Mouse (Mus musculus): ENCODE results near the gene Tmem212. TPM values are rescaled to one million over a fixed set of nuclear protein-coding genes. Genes with fewer than 3 reads are reported as not detected.
"Not testable (repeated sequence)": the region's sequence is repeated elsewhere in the genome, so short reads cannot be mapped to it uniquely, and the experiment has no call there.

Gene Tmem212
- 1.6 and 4.5 TPM in 2 replicates for polyA plus RNA-seq (2012; rRNA removed)

DNA sequence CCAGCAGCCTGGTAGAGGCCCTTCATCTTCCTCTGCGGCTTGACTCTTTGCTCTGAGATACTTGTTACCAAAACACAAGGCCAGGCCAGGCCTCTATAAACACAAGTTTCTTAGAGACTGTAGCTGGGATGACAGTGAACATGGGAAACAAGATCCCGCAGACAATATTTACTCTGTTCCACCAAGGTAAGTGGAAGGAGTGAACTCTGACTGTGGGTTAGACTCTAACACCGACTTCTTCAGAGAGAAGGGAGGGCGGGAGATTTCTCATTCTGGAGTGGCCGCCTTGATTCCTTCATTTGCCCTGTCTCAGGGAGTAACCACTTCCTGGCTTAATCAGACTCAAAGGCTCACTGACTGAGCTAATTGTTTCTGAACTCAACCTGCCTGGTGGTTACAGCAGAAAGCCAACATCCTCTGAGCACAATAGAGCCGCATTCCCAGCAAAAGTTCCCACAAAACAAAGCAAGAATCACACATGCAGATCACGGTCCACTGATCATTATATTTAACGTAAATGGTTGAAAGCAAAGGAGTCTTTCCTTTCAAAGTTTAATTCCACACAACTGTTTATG, at the start of gene Tmem212:
Gene Tmem212 (minus strand): TSS at position 51 of the 575 bp plus-strand sequence.
- Histone ChIP-seq H3K27me3 (ENCODE audit: control insufficient read depth, insufficient read depth, low read length) (no peaks in the 10 kb centered on the region), H3K4me1 (ENCODE audit: control insufficient read depth, insufficient read depth, low read length) (no peaks in the 10 kb centered on the region), H3K4me3 (replicated peaks; ENCODE audit: insufficient read depth, low read depth, low read length) (no peak within 1 kb of the TSS), H3K27ac (ENCODE audit: insufficient read depth, low read length) (no peak within 1 kb of the TSS)
- TF ChIP-seq POLR2A (IDR thresholded peaks at IDR 0.05; ENCODE audit: borderline replicate concordance, insufficient read depth, low read length), result no peak
- no peak for TF ChIP-seq CTCF (IDR thresholded peaks at IDR 0.05; ENCODE audit: borderline replicate concordance, insufficient read depth, low read depth, low read length)
- 89% methylated on average over 8 of the region's 8 CpGs for WGBS
- no peak for DNase-seq

- not testable (repeated sequence) for H3K27me3 ChIP-seq (ENCODE audit: control insufficient read depth, insufficient read depth, low read length); H3K4me3 ChIP-seq (replicated peaks; ENCODE audit: insufficient read depth, low read depth, low read length); H3K4me1 ChIP-seq (ENCODE audit: control insufficient read depth, insufficient read depth, low read length); DNase-seq; H3K27ac ChIP-seq (ENCODE audit: insufficient read depth, low read length)
- WGBS, result 84% methylated on average over 2 of the region's 2 CpGs
These were observed 49.2 kb upstream of the Tmem212 start for GRCm38 (mm10) chr3:27945397-27945796.

DNA sequence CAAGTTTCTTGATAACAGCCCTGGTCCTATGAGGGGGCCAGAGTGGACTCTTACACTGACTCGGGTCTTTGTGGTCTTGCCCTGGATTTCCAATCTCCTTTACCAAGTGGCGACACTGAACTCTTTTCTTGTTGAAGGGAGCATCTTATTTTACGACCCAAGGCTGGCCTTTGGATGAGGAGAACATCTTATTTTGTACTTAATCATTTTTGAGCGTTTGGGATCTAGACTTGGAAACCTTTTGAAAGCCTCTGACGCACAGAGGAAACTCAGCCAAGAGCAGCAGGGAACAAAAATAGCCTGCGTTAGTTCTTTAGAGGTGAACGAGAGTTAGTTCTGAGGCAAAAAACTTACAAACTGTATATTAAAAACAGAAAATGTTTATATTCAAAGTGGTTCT, 46.8 kb upstream of the Tmem212 start:
- WGBS, result 58% methylated on average over 7 of the region's 7 CpGs
- Histone ChIP-seq H3K27me3 (ENCODE audit: control insufficient read depth, insufficient read depth, low read length) (peaks cover 1% of the 10 kb centered on the region; the same call in 1 of the 2 replicates), H3K27ac (ENCODE audit: insufficient read depth, low read length) (no peak overlapping the region), H3K4me3 (replicated peaks; ENCODE audit: insufficient read depth, low read depth, low read length) (no peak overlapping the region), H3K4me1 (ENCODE audit: control insufficient read depth, insufficient read depth, low read length) (peaks cover 3% of the 10 kb centered on the region; the same call in 1 of the 2 replicates)
- TF ChIP-seq POLR2A (IDR thresholded peaks at IDR 0.05; ENCODE audit: borderline replicate concordance, insufficient read depth, low read length) (no peak), CTCF (IDR thresholded peaks at IDR 0.05; ENCODE audit: borderline replicate concordance, insufficient read depth, low read depth, low read length) (no peak)
- DNase-seq, result no peak

GRCm38 (mm10) chr3:27941634-27942033, 45.5 kb upstream of the Tmem212 start:
- WGBS, result 93% methylated on average over 3 of the region's 3 CpGs
- TF ChIP-seq CTCF (IDR thresholded peaks at IDR 0.05; ENCODE audit: borderline replicate concordance, insufficient read depth, low read depth, low read length) (no peak), POLR2A (IDR thresholded peaks at IDR 0.05; ENCODE audit: borderline replicate concordance, insufficient read depth, low read length) (no peak)

DNA sequence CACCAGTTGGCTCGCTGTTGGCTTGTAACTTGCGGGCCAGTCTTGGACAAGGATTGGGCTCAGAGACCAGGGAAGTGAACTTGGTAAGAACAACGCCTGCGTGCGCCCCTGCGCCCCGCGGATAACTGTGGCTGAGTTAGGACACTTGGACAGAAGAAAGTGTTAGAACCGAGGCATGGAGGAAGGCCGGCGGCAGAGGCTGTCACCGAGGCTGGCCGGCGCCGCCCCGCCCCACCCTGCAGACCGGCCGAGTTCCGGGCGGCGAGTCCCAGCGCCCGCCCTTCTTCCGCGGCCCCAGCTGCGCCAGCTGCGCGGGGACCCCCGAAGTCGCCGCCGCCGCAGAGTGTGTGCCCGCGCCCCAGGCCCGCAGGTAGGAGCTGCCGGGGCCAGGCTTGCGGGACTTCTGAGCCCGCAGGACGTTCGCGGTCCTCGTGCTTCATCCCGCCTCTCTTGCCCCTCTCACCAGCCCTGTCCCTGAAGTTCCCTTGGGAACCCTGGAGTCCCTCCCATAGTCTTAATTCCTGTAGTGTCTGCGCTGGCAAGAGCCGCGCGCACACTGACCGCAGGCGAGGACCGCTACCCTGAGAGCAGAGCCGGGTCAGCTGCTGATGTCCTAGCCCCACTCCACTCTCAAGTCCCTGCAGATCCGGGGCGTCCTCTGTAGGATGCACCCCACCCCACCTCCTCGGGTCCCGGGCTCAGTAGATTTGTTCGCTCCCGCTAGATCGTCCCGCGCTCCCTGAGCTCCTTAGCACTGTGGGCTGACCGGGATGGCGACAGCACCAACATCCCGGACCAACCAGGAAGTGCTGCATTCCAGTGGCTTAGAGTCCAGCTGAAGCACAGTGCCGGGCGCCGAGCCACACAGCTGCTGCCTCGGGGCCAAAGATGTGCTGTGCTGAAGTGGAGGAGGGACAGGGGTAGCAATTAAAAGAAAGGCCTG, 42.5 kb upstream of the Tmem212 start, which contains the start of gene Pld1:
Gene Pld1 (plus strand): TSS at position 315 of the 943 bp plus-strand sequence.
- under 1% methylated on average over 68 of the region's 68 CpGs for WGBS
- TF ChIP-seq CTCF (IDR thresholded peaks at IDR 0.05; ENCODE audit: borderline replicate concordance, insufficient read depth, low read depth, low read length) (no peak), POLR2A (IDR thresholded peaks at IDR 0.05; ENCODE audit: borderline replicate concordance, insufficient read depth, low read length) (no peak)
- Histone ChIP-seq H3K4me3 (replicated peaks; ENCODE audit: insufficient read depth, low read depth, low read length) (peak within 1 kb of the TSS; percentile 49), H3K4me1 (ENCODE audit: control insufficient read depth, insufficient read depth, low read length) (peaks cover 3% of the 10 kb centered on the region; the same call in 1 of the 2 replicates), H3K27me3 (ENCODE audit: control insufficient read depth, insufficient read depth, low read length) (peaks cover 1% of the 10 kb centered on the region; the same call in 1 of the 2 replicates), H3K27ac (ENCODE audit: insufficient read depth, low read length) (peak within 1 kb of the TSS; percentile 48; the same call in 1 of the 2 replicates)
- DNase-seq, result peak; percentile 21 to 36

More at GRCm38 (mm10) chr3:27941634-27942033, 45.5 kb upstream of the Tmem212 start:
- H3K4me3 ChIP-seq (replicated peaks; ENCODE audit: insufficient read depth, low read depth, low read length), result no peak overlapping the region
- peaks cover 1% of the 10 kb centered on the region; the same call in 1 of the 2 replicates for H3K27me3 ChIP-seq (ENCODE audit: control insufficient read depth, insufficient read depth, low read length)
- peaks cover 3% of the 10 kb centered on the region; the same call in 1 of the 2 replicates for H3K4me1 ChIP-seq (ENCODE audit: control insufficient read depth, insufficient read depth, low read length)
- no peak for DNase-seq
- no peak overlapping the region for H3K27ac ChIP-seq (ENCODE audit: insufficient read depth, low read length)

GRCm38 (mm10) chr3:27937144-27938110, 41.3 kb upstream of the Tmem212 start:
- Histone ChIP-seq H3K27me3 (ENCODE audit: control insufficient read depth, insufficient read depth, low read length) (peaks cover 1% of the 10 kb centered on the region; the same call in 1 of the 2 replicates), H3K27ac (ENCODE audit: insufficient read depth, low read length) (no peak overlapping the region), H3K4me3 (replicated peaks; ENCODE audit: insufficient read depth, low read depth, low read length) (no peak overlapping the region), H3K4me1 (ENCODE audit: control insufficient read depth, insufficient read depth, low read length) (peaks cover 3% of the 10 kb centered on the region; the same call in 1 of the 2 replicates)
- no peak for DNase-seq
- WGBS, result 88% methylated on average over 13 of the region's 13 CpGs
- TF ChIP-seq POLR2A (IDR thresholded peaks at IDR 0.05; ENCODE audit: borderline replicate concordance, insufficient read depth, low read length), result no peak

GRCm38 (mm10) chr3:27936731-27937130, 40.6 kb upstream of the Tmem212 start:
- Histone ChIP-seq H3K27ac (ENCODE audit: insufficient read depth, low read length) (no peak overlapping the region), H3K27me3 (ENCODE audit: control insufficient read depth, insufficient read depth, low read length) (peaks cover 1% of the 10 kb centered on the region; the same call in 1 of the 2 replicates), H3K4me3 (replicated peaks; ENCODE audit: insufficient read depth, low read depth, low read length) (no peak overlapping the region), H3K4me1 (ENCODE audit: control insufficient read depth, insufficient read depth, low read length) (peaks cover 3% of the 10 kb centered on the region; the same call in 1 of the 2 replicates)
- TF ChIP-seq CTCF (IDR thresholded peaks at IDR 0.05; ENCODE audit: borderline replicate concordance, insufficient read depth, low read depth, low read length), result no peak
- no peak for TF ChIP-seq POLR2A (IDR thresholded peaks at IDR 0.05; ENCODE audit: borderline replicate concordance, insufficient read depth, low read length)
- no peak for DNase-seq
- 80% methylated on average over 5 of the region's 5 CpGs for WGBS

Data from cerebellum, adult 2 months (tissue).